Mouse (Mus musculus): Measurements from ENCODE around the gene Zfp747. TPM values are rescaled to one million over a fixed set of nuclear protein-coding genes. Genes with fewer than 3 reads are reported as not detected.
"Not testable (repeated sequence)": the region's sequence is repeated elsewhere in the genome, so short reads cannot be mapped to it uniquely, and the experiment has no call there.

The Zfp747 gene
- polyA plus RNA-seq, 1 experiment = 5.1 TPM

GRCm38 (mm10) chr7:127343351-127344019 lies 32.4 kb downstream of the Zfp747 start:
- TF ChIP-seq FOSL1 (IDR thresholded peaks at IDR 0.05; ENCODE audit: insufficient read depth, low read length, poor library complexity, severe bottlenecking) (no peak), MYOD1 (IDR thresholded peaks at IDR 0.05; ENCODE audit: control insufficient read depth, insufficient read length, low read depth) (no peak)
- H3K27me3 ChIP-seq (ENCODE audit: control insufficient read depth, insufficient read depth, insufficient read length) = no peaks in the 10 kb centered on the region
- no peak overlapping the region for H3K4me3 ChIP-seq (ENCODE audit: insufficient read depth, poor library complexity, severe bottlenecking)
- H3K79me2 ChIP-seq (ENCODE audit: control insufficient read depth, insufficient read depth) = peaks cover 12% of the 10 kb centered on the region
- H3K79me3 ChIP-seq (ENCODE audit: low read depth) = peaks cover 8% of the 10 kb centered on the region
- no peaks in the 10 kb centered on the region for H3K36me3 ChIP-seq (ENCODE audit: control insufficient read depth, insufficient read depth)
- H3ac ChIP-seq (ENCODE audit: control insufficient read depth, insufficient read length, low read depth) = no peak overlapping the region

- Histone ChIP-seq H3K79me3 (ENCODE audit: low read depth) (peaks cover 8% of the 10 kb centered on the region), H3K4me3 (ENCODE audit: insufficient read depth, poor library complexity, severe bottlenecking) (no peak overlapping the region), H3K27me3 (ENCODE audit: control insufficient read depth, insufficient read depth, insufficient read length) (no peaks in the 10 kb centered on the region), H3K79me2 (ENCODE audit: control insufficient read depth, insufficient read depth) (peaks cover 12% of the 10 kb centered on the region), H3K36me3 (ENCODE audit: control insufficient read depth, insufficient read depth) (no peaks in the 10 kb centered on the region), H3ac (ENCODE audit: control insufficient read depth, insufficient read length, low read depth) (no peak overlapping the region)
- no peak for TF ChIP-seq MYOD1 (IDR thresholded peaks at IDR 0.05; ENCODE audit: control insufficient read depth, insufficient read length, low read depth)
- TF ChIP-seq MAX (IDR thresholded peaks at IDR 0.05) = no peak
- TF ChIP-seq CEBPB (IDR thresholded peaks at IDR 0.05; ENCODE audit: low read depth) = no peak
- TF ChIP-seq CTCF (IDR thresholded peaks at IDR 0.05; ENCODE audit: control insufficient read depth, insufficient read depth, insufficient read length) = no peak
- no peak for TF ChIP-seq FOSL1 (IDR thresholded peaks at IDR 0.05; ENCODE audit: insufficient read depth, low read length, poor library complexity, severe bottlenecking)
- no peak for TF ChIP-seq USF1 (IDR thresholded peaks at IDR 0.05; ENCODE audit: low read depth)
- no peak for TF ChIP-seq MYOG (IDR thresholded peaks at IDR 0.05; ENCODE audit: control insufficient read depth, extremely low read depth, insufficient read length)
Observed at GRCm38 (mm10) chr7:127342888-127343287, 33.0 kb downstream of the Zfp747 start.

- no peak overlapping the region for H3K4me3 ChIP-seq (ENCODE audit: insufficient read depth, poor library complexity, severe bottlenecking)
- peaks cover 8% of the 10 kb centered on the region for H3K79me3 ChIP-seq (ENCODE audit: low read depth)
- H3K27me3 ChIP-seq (ENCODE audit: control insufficient read depth, insufficient read depth, insufficient read length) = no peaks in the 10 kb centered on the region
- H3K36me3 ChIP-seq (ENCODE audit: control insufficient read depth, insufficient read depth) = no peaks in the 10 kb centered on the region
- no peak overlapping the region for H3ac ChIP-seq (ENCODE audit: control insufficient read depth, insufficient read length, low read depth)
- TF ChIP-seq USF1 (IDR thresholded peaks at IDR 0.05; ENCODE audit: low read depth) = no peak
- H3K79me2 ChIP-seq (ENCODE audit: control insufficient read depth, insufficient read depth) = peaks cover 12% of the 10 kb centered on the region
Observed at GRCm38 (mm10) chr7:127342332-127342731, 33.5 kb downstream of the Zfp747 start.

GRCm38 (mm10) chr7:127341861-127342260 lies 34.0 kb downstream of the Zfp747 start:
- H3K79me2 ChIP-seq (ENCODE audit: control insufficient read depth, insufficient read depth) = peaks cover 12% of the 10 kb centered on the region
- H3K27me3 ChIP-seq (ENCODE audit: control insufficient read depth, insufficient read depth, insufficient read length); H3K79me3 ChIP-seq (ENCODE audit: low read depth); H3K4me3 ChIP-seq (ENCODE audit: insufficient read depth, poor library complexity, severe bottlenecking); H3K36me3 ChIP-seq (ENCODE audit: control insufficient read depth, insufficient read depth); H3ac ChIP-seq (ENCODE audit: control insufficient read depth, insufficient read length, low read depth): not testable (repeated sequence)

- H3K4me3 ChIP-seq (ENCODE audit: insufficient read depth, poor library complexity, severe bottlenecking) = no peak overlapping the region
- no peak overlapping the region for H3ac ChIP-seq (ENCODE audit: control insufficient read depth, insufficient read length, low read depth)
- peaks cover 9% of the 10 kb centered on the region for H3K27me3 ChIP-seq (ENCODE audit: control insufficient read depth, insufficient read depth, insufficient read length)
- H3K36me3 ChIP-seq (ENCODE audit: control insufficient read depth, insufficient read depth) = no peaks in the 10 kb centered on the region
- peaks cover 8% of the 10 kb centered on the region for H3K79me3 ChIP-seq (ENCODE audit: low read depth)
- peaks cover 12% of the 10 kb centered on the region for H3K79me2 ChIP-seq (ENCODE audit: control insufficient read depth, insufficient read depth)
- TF ChIP-seq MYOD1 (IDR thresholded peaks at IDR 0.05; ENCODE audit: control insufficient read depth, insufficient read length, low read depth) (no peak), FOSL1 (IDR thresholded peaks at IDR 0.05; ENCODE audit: insufficient read depth, low read length, poor library complexity, severe bottlenecking) (no peak), MAX (IDR thresholded peaks at IDR 0.05) (no peak), CEBPB (IDR thresholded peaks at IDR 0.05; ENCODE audit: low read depth) (no peak), CTCF (IDR thresholded peaks at IDR 0.05; ENCODE audit: control insufficient read depth, insufficient read depth, insufficient read length) (no peak), USF1 (IDR thresholded peaks at IDR 0.05; ENCODE audit: low read depth) (no peak)
Observed at GRCm38 (mm10) chr7:127341356-127341755, 34.5 kb downstream of the Zfp747 start.

GRCm38 (mm10) chr7:127337636-127338035 lies 38.2 kb downstream of the Zfp747 start:
- no peak for TF ChIP-seq MAX (IDR thresholded peaks at IDR 0.05)
- no peak for TF ChIP-seq CTCF (IDR thresholded peaks at IDR 0.05; ENCODE audit: control insufficient read depth, insufficient read depth, insufficient read length)
- TF ChIP-seq MYOG (IDR thresholded peaks at IDR 0.05; ENCODE audit: control insufficient read depth, extremely low read depth, insufficient read length) = no peak
- TF ChIP-seq FOSL1 (IDR thresholded peaks at IDR 0.05; ENCODE audit: insufficient read depth, low read length, poor library complexity, severe bottlenecking) = no peak
- no peak for TF ChIP-seq MYOD1 (IDR thresholded peaks at IDR 0.05; ENCODE audit: control insufficient read depth, insufficient read length, low read depth)
- no peak for TF ChIP-seq CEBPB (IDR thresholded peaks at IDR 0.05; ENCODE audit: low read depth)
- TF ChIP-seq USF1 (IDR thresholded peaks at IDR 0.05; ENCODE audit: low read depth) = no peak
- H3ac ChIP-seq (ENCODE audit: control insufficient read depth, insufficient read length, low read depth) = no peak overlapping the region
- H3K27me3 ChIP-seq (ENCODE audit: control insufficient read depth, insufficient read depth, insufficient read length) = peaks cover 38% of the 10 kb centered on the region
- H3K36me3 ChIP-seq (ENCODE audit: control insufficient read depth, insufficient read depth) = no peaks in the 10 kb centered on the region
- H3K79me2 ChIP-seq (ENCODE audit: control insufficient read depth, insufficient read depth) = no peaks in the 10 kb centered on the region
- H3K79me3 ChIP-seq (ENCODE audit: low read depth) = no peaks in the 10 kb centered on the region
- no peak overlapping the region for H3K4me3 ChIP-seq (ENCODE audit: insufficient read depth, poor library complexity, severe bottlenecking)

Data from C2C12 (cell line).